In the genomic region with DNA sequence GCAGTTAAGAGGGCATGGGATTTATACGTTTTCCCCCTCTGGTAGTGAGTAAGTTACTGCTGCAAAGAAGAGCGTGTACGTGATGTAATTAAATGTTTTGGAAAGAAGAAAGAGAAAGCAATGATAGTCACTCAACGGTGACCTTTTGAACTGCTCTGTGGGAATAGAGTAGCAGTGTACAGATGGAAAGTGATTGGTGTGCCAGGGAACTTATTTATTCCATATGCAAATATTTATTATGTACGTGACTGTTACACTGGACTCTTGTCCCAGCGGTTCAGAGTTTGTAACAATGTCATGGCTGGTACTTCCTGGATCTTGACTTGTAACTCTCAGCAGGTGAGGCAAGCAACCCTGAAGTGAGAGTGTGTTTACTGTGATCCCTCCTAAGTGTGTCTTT, we compare ENCODE assay signal across 10 mouse cellular contexts. TPM values are rescaled to one million over a fixed set of nuclear protein-coding genes. Genes with fewer than 3 reads are reported as not detected.
"Had no signal": no experiment of that assay in that cellular context is flagged by ENCODE, and none has a peak within 500 bp of the region (broad histone marks: within the 10 kb centered on the region; RNA-seq: fewer than 3 reads in every experiment).

No protein-coding gene starts in this region.

- H3K9me3 ChIP-seq: limb, embryonic 13.5 days; midbrain, embryonic 12.5 days; neural tube, embryonic 13.5 days had no signal

- ATAC-seq: inflammation-experienced regulatory T-cells, adult 6 months; midbrain, embryonic 16.5 days had no signal

- DNase-seq: kidney, adult 2 months; kidney, postnatal 25 days; right cerebral cortex, postnatal 14 days; thymus, adult 2 months; thymus, postnatal 25 days had no signal

- H3K27ac ChIP-seq: limb, embryonic 13.5 days; midbrain, embryonic 12.5 days; neural tube, embryonic 13.5 days had no signal

- H3K9ac ChIP-seq: limb, embryonic 13.5 days; midbrain, embryonic 12.5 days; neural tube, embryonic 13.5 days had no signal

- H3K4me3 ChIP-seq: limb, embryonic 13.5 days; midbrain, embryonic 12.5 days; neural tube, embryonic 13.5 days had no signal

- H3K4me2 ChIP-seq: limb, embryonic 13.5 days; midbrain, embryonic 12.5 days; neural tube, embryonic 13.5 days had no signal

- H3K36me3 ChIP-seq: limb, embryonic 13.5 days; midbrain, embryonic 12.5 days; neural tube, embryonic 13.5 days had no signal

RNA-seq across cellular contexts. Expression of gene Fam110c, which starts 6.7 kb away (rescaled TPM):
- polyA plus RNA-seq: midbrain, embryonic 16.5 days had no signal
